Mouse (Mus musculus): ENCODE measurements at regions not wholly inside any gene's neighbourhood (a gene's known extent, or its start where the extent isn't known, plus 50 kb on each side); places are given as distances from the start of the nearest gene placed in this dataset.

DNA sequence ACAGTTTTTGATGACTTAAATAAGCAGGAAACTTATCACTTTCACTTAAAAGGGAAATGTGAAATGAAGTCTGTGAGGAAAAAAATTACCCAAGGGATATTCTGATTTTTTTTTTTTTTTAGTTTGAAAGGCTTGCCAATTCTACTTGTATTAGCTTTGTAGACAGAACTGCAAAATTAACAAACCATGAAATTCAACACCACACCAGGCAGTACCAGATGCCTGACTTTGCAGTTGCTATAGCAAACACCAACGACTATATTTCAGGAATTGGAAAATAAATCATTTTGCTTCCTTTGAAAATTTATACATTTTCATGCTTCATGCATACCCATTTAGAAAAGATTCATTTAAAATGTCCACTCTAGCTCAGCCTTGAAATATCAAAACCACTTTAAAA is 1206.6 kb downstream of the Grik2 start:
- DNase-seq: no peak

- DNase-seq: no peak
Observed at GRCm38 (mm10) chr10:48581081-48581480, 1207.5 kb downstream of the Grik2 start.

- no peak for DNase-seq
Observed at GRCm38 (mm10) chr10:48572600-48572999, 1216.0 kb downstream of the Grik2 start.

DNA sequence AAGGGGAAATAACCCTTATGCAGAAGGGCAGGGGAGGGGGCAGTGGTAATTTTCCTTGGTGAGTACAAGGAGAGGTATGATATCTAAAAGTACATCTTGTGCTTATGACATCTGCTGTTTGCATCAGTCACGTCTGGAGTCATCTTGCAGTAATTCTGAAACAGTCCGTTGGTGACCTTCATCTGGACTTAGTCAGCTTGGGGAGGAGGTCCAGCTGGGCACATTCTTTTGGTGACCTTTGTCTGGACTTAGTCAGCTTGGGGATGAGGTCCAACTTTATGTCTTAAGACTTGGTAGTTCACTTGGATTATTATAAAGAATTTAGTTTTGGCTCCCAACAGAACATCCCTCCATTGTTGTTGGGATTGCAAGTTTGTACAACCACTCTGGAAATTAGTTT is 1238.8 kb downstream of the Grik2 start:
- DNase-seq: peak; percentile 34

DNA sequence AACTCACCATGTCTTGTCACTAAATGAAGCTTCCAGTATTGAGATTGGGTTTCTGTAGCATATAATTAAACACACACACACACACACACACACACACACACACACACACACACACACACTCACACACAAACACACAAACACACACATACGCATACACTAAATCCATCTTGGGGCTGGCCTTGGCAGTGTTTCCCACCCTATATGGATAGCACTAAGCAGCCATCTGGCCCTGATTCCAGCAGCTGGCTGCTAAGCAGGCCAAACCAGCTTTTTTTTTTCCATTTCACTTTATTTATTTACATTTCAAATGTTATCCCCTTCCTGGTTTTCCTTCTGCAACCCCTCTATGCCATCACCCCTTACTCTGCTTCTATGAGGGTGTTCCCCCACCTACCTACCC is 1266.3 kb downstream of the Grik2 start:
- no peak for DNase-seq

GRCm38 (mm10) chr10:48472927-48473326 is 1315.6 kb downstream of the Grik2 start:
- no peak for DNase-seq

GRCm38 (mm10) chr10:48443739-48444342 is 1344.7 kb downstream of the Grik2 start:
- DNase-seq: no peak

GRCm38 (mm10) chr10:48433287-48433686 is 1355.3 kb downstream of the Grik2 start:
- DNase-seq: no peak

GRCm38 (mm10) chr10:48425501-48425900 is 1363.1 kb downstream of the Grik2 start:
- no peak for DNase-seq

DNA sequence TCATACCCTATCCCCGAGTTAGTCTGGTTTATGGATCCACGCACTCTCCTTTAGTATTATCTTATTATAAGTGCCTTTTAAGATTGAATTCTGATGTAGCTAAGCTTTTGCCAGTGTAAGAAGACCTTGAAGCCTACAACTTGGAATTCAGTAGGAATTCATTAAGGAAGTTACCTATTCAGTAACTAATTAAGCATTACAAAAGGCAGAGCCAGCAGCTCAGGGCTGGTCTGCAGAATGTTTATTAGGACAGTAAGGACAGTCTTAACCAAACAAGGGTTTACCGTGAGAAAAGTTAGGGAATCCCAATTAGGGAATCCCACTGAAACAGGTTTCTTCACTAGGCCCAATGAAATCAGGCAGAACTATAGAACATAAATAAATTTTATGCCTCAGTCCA is 1383.5 kb downstream of the Grik2 start:
- no peak for DNase-seq
